Mouse (Mus musculus): Measurements from ENCODE around the gene Jund. TPM values are rescaled to one million over a fixed set of nuclear protein-coding genes. Genes with fewer than 3 reads are reported as not detected.
A peak's percentile ranks its signal among the peaks of the same experiment; 100 is the strongest.

Gene Jund
- total RNA-seq, 4 experiments from 2014 or later: 206 to 222 (median 214) TPM

GRCm38 (mm10) chr8:70724216-70724615, 25.5 kb downstream of the Jund start:
- DNase-seq (ENCODE audit: low spot score in 2 of 2): no peak

- DNase-seq (ENCODE audit: low spot score in 2 of 2): no peak
Measured at GRCm38 (mm10) chr8:70725792-70726447, 27.2 kb downstream of the Jund start.

- no peak for DNase-seq (ENCODE audit: low spot score in 2 of 2)
Measured at GRCm38 (mm10) chr8:70726721-70727120, 28.0 kb downstream of the Jund start.

- DNase-seq (ENCODE audit: low spot score in 2 of 2): no peak
Measured at GRCm38 (mm10) chr8:70729808-70730475, 31.2 kb downstream of the Jund start.

- DNase-seq (ENCODE audit: low spot score in 2 of 2): no peak
Measured at GRCm38 (mm10) chr8:70730956-70731355, 32.2 kb downstream of the Jund start.

- no peak for DNase-seq (ENCODE audit: low spot score in 2 of 2)
Measured at GRCm38 (mm10) chr8:70737705-70738104, 39.0 kb downstream of the Jund start.

GRCm38 (mm10) chr8:70738211-70738610, 39.5 kb downstream of the Jund start:
- no peak for DNase-seq (ENCODE audit: low spot score in 2 of 2)

GRCm38 (mm10) chr8:70741661-70742060, 42.9 kb downstream of the Jund start:
- DNase-seq (ENCODE audit: low spot score in 2 of 2): no peak

GRCm38 (mm10) chr8:70742176-70742575, 43.4 kb downstream of the Jund start:
- DNase-seq (ENCODE audit: low spot score in 2 of 2): no peak

- DNase-seq (ENCODE audit: low spot score in 2 of 2): no peak
Measured at GRCm38 (mm10) chr8:70742981-70743655, 44.4 kb downstream of the Jund start.

GRCm38 (mm10) chr8:70743656-70744590, 45.2 kb downstream of the Jund start:
- DNase-seq (ENCODE audit: low spot score in 2 of 2): peak in 1 of 2 experiments; percentile 20

- DNase-seq (ENCODE audit: low spot score in 2 of 2): peak in 1 of 2 experiments; percentile 10
Measured at GRCm38 (mm10) chr8:70744806-70745205, 46.1 kb downstream of the Jund start.

GRCm38 (mm10) chr8:70745691-70746220, 47.0 kb downstream of the Jund start:
- no peak for DNase-seq (ENCODE audit: low spot score in 2 of 2)

GRCm38 (mm10) chr8:70746676-70747075, 47.9 kb downstream of the Jund start:
- DNase-seq (ENCODE audit: low spot score in 2 of 2): no peak

- peak in 1 of 2 experiments; percentile 22 for DNase-seq (ENCODE audit: low spot score in 2 of 2)
Measured at GRCm38 (mm10) chr8:70747211-70747890, 48.6 kb downstream of the Jund start.

- DNase-seq (ENCODE audit: low spot score in 2 of 2): peak in 1 of 2 experiments; percentile 14
Measured at GRCm38 (mm10) chr8:70748246-70749096, 49.7 kb downstream of the Jund start.

GRCm38 (mm10) chr8:70749097-70749674, 50.4 kb downstream of the Jund start:
- peak in 1 of 2 experiments; percentile 16 for DNase-seq (ENCODE audit: low spot score in 2 of 2)

All from left cerebral cortex, adult 8-10 months (tissue).